Mouse (Mus musculus): ENCODE measurements around the gene Slc48a1.

DNA sequence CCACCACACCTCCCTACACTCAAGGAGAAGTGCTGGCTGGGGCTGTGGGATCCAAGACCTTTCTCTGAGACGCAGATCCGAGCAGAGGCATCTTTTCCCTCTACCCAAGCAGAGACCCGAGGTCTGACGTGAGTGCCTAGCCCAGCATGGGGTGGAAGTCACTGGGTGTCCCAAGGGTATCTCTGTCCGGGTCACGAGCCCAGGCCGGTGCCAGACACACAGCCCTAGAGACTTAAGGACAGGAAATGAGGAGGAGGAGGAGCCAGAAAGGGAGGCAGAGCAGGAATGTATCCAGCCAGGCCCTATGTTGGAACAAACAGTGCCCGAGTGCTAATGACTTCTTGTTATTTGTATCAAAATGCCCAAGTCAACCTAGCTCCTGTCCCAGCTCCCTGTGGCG, 15.6 kb upstream of the Slc48a1 start:
- TF ChIP-seq ZNF384 (IDR thresholded peaks at IDR 0.05; ENCODE audit: low read depth, low read length) (no peak), MAZ (IDR thresholded peaks at IDR 0.05; ENCODE audit: low read depth, low read length) (no peak), ZKSCAN1 (IDR thresholded peaks at IDR 0.05; ENCODE audit: low read depth, low read length) (no peak), GABPA (IDR thresholded peaks at IDR 0.05; ENCODE audit: low read depth, low read length) (no peak), SMC3 (IDR thresholded peaks at IDR 0.05; ENCODE audit: low read depth, low read length) (no peak)

Data from MEL (cell line).